Mouse (Mus musculus): ENCODE results near the gene Gm49396.
A peak's percentile ranks its signal among the peaks of the same experiment; 100 is the strongest.

Gene Gm49396

DNA sequence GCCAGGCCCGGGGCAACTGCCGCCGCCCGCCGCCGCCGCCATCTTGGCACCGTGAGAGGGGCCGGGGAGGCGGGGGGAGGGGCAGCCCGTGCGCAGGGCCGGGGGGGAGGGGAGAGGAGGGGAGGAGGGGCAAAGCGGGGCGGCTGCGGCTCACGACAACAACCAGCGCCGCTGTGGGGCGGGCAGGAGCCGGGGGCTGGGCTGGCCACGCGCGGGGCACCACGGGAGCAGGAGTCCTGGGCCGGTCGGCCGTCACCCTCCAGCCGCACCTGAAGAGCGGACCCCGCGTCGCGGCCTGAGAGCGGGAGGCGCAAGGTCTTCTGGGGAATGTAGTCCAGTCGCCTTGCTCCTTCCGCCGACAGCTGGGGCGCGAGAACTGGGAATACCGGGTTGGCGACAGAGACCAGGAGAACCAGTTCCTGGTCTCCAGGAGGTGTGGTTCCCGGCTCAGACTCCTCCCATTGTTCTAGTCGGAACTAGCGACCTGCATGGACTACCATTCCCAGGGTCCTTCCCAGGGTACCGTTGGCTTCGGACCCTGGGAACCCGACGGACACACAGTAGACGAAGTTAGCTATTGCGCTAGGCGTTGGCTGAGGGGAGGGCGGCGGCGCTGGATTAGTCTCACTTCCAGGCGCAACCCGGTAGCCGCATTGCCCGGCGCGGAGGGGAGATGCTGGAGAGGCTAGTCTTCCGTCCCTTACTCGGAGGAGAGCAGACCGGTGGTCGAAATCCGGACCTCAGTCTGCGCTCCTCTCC is 25.7 kb downstream of the Gm49396 start, which contains the start of gene Kmt2b:
Gene Kmt2b, minus strand, starts transcription at position 51 of the 759 bp plus-strand sequence.
- DNase-seq = peak; percentile 99

DNA sequence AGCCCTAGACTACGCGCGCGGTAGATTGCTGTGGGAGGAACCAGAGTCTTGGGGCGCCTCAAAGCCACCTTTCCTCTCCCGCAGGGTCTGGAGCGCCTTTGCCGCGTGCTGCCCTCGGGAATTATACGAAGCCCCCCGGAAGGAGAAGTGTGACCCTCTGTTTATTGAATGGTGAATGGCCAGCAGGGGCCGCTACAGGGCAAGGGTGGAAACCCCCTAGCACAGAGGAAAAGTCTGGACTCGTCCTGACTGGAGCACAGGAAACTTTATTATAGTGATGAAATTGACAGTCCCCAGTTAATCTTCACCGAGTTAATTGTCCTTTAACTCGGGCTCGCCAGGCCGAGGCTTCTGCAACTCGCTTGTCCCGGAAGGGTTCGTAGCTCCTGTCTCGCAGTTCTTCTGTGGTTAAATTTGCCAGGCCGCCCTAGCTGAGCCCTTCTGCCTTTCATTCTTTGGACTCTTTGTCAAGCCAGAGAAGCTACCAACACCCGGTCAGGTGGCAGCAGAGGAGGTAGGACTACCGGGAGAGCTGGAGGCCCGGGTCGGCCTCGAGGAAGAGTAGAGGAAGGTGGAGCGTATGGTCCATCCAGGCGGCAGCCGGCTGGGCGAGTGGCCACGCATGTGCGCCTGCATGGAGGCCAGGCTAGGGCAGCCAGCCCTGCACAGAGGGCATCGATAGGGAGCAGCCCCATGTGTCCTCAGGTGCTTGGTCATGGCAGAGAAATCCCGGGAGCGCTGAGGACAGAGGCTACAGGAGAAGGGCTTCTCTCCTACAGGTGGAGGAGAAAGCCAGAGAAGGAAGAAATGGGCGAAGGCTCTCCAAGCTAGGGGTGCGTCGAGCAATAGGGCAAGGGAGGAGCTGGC is 26.5 kb downstream of the Gm49396 start:
- peak; percentile 93 for DNase-seq

DNA sequence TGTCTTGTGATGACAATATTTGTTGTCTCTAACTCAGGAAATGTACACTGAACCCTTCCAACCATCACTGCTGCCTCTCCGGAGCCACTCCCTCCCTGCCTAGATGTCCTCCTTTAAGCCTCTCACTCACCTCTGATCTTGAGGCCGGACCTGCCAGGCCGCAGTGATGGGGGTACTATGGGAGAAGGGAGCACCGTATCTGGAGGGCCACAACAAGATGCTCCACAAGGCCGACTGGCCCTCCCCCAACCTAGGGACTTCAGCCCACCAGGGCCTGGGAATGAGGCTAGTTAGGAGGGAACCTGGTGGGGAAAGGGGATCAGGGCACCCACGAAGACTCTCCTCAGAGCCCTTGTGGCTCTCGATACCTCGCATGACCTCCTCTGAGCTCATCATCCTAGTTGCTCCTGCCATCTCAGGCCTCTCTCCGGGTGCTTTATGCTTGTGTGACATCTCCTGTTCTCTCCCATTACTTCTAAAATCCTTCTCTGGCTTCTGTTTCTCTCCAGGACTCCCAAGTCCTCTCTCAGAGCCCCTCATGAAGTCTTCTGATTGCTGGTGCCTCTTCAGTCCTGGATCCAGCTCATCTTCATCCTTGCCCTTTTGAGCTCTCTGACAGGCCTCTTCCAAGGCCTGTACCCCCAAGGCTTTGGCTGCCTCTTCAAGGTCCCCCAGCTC is 27.9 kb downstream of the Gm49396 start:
- no peak for DNase-seq

DNA sequence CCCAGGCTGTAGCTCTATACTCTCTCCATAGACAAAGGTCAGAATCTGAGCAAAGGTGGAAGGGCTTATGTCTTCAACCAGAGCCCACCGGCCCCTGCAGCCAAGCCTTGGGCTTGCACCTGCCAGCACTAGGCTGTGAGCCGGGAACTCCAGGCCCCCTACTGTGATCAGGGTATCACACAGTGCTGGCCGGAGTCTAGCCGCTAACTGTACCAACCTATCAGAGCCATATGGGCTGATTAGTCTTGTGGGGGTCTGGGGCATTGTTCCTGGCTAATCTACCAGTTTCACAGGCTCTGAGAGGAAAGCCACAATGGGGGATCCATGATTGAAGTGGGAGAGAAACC is 28.4 kb downstream of the Gm49396 start:
- DNase-seq = no peak

DNA sequence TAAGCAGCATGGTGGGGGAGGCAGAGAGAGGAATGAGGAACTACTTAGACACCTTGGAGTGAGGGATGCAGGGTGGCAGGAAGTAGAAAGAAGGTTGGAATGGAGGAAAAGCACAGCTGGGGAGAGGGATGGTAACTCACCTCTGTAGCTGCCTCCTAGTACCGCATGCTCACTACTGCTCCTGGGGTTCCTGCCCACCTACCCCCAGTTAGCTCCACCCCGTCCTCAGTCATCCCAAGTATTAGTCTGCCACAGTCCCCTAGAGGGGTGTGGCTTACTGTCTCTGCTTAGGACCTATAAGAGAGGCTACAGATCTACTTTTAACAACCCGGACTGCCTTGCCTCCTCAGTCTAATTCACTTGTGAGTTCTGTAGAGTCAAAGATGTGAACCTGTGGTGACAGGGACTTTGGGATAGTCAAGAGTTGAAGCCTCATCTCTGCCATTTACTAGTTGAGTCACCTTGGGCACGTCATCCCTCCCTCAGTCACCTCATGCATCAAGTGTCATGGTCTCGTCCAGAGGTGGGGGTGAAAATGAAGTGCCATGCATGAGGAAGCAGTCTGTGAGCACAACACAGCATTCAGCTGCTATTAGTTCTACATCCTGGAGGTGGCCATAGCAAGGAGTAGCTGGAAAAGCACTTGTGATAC is 29.8 kb downstream of the Gm49396 start:
- DNase-seq = no peak

DNA sequence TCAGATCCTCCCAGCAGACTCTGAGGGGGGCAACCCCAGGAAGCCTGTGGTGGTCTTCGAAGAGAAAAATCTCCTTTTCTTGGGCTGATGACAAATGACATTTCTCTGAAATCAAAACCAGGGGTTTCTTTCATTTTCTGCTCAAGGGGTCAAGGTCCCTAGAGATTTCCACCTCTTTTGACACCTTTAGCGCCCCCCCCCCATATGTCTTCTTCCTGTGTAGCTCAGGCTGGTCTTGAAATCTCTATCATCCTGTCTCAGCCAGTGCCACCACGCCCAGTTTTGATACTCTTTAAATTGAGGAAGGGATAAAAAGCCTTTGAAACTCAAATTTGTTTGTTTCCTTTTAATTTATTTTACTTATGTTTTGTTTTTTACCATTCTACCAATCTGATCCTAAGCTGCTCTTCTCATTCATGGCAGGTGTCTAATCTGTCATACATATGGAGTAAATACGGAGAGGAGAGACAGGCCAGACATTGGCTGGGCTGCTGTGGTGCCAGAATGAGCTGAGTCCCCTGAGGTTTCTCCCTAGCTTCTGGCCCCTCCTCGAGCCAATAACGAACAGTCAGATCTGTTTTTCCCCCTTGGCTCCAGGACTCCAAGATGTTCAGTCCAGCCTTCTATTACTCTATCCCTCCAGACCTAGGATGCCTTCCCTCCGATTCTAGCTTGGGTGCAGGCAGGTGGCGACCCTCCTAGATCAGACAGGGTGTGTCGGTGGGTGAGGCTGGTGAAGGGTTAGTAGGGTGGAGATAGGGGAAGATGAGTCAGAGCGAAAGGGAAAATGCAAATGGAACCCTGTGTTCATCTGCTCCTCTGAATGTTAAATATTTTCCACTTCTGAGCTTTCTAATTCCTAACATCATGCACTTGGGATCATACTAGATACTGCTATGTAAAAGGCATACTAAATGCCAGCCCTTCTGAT is 30.7 kb downstream of the Gm49396 start:
- DNase-seq = no peak

DNA sequence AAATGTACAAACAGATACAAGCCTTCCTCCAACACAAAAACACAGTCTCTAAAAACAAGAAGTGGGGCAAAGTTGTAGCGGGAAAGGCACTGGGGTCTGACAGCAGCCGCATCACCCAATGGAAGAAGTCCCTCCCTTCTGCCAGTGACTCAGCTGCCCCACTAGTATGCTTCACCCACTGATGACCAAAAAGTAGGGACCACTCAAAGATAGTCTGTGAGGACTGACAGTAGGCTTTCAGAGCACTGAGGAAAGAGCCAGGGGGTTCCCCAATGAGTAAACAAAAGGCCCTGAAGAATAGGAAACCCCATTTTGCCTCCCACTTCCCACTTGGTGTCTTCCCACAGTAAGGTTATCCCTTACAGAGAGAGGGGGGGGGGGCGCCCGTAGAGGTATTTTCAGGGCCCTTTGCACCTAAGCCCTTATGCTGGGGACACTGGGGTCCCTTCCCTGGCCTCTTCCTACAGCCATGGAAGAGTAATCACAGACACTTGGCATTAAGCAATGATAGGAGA is 31.4 kb downstream of the Gm49396 start:
- no peak for DNase-seq

DNA sequence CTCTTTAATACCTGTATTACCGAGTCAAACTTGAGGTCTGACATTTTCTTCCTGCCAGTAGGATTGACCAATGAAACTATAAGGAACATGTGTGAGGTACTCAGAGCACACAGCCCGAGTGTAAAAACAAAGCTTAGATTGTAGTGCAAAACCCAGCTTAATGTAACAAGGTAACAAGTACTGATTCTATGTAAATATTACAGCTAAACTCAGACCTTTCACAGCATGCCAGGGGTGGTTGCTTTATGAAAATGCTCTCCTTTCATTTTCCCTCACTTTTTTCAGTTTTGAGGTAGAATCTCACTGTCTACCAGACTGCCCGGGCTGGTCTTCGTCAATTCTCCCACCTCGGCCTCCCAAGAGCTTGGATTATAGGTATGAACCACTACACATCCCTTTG is 32.9 kb downstream of the Gm49396 start:
- DNase-seq = no peak

DNA sequence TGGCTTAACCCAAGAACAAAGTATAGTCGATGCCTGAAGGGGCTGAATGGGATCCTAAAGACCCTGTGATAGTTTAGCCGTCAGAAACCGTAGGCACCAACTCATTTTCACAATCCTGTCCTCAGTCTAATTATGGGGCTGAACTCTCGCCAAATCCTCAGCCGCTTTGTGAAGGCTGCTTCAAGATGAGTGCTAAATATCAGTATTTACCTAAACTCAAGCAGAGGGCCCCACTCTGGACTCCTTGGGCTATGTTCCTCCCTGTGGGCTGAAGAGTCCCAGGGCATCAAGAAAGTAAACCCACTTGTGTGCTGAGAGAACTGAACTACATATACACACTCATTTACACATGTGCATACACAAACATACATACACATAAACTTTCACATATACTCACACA is 33.7 kb downstream of the Gm49396 start:
- DNase-seq = peak; percentile 43

DNA sequence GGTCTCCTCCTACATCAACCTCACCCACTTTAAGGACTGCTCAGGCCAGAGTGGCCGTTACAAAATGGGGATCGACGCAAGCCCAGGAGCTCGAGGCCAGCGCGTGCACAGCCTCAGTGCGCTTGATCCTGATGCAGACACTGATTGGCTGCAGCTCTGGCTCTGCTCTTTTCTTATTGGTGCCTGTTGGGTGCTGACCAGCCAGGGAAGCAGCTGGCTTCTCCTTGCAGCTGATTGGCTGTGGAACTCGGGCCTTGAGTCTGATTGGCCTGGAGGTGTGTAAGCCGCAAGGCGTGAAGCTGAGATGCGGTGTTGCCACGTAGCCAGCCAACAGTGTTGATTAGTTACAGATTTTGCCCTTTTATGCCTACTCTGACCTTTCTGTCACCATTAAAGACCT is 35.6 kb downstream of the Gm49396 start, which contains the start of gene Zbtb32:
Gene Zbtb32, minus strand, starts transcription at position 124 of the 400 bp plus-strand sequence.
- no peak for DNase-seq

DNA sequence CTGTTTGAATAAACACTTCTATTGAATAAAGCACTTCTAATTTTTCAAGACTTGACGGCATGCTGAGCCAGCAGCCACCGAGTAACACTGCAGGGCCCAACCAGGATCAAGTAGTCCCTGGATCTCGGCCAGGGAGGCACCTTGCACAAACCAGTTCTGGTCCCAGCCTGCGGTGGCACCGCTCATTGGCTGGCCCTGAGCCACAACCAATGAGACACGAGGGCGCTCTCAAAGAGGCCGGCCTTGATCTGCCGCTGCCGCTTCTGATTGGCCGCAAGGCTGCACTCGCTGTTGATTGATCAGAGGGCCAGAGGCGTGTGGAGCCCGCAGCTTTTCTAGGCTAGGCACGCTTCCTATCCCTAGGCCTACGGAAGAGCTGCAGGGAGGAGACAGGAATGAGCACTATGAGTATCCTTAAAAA is 36.8 kb downstream of the Gm49396 start:
- DNase-seq = peak; percentile 94

DNA sequence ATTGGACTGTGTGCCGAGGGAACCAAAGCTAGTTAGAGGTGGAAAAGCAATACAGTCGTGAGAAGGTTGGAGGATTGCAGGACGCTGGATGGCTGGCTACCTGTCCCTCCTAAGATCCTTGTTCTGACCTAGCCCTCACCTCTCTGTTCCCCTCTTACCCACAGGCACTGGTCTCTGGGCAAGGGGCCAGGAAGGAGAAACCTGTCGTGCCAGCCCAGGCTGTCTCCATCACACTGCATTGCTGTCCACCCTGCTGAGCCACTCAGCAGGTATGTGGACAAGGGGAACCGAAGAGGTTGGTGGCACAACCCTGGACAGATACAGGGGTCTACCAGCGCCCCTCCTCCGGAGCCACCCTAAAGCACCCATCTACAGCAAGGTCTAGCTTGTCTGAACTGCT is 37.5 kb downstream of the Gm49396 start:
- peak; percentile 68 for DNase-seq

DNA sequence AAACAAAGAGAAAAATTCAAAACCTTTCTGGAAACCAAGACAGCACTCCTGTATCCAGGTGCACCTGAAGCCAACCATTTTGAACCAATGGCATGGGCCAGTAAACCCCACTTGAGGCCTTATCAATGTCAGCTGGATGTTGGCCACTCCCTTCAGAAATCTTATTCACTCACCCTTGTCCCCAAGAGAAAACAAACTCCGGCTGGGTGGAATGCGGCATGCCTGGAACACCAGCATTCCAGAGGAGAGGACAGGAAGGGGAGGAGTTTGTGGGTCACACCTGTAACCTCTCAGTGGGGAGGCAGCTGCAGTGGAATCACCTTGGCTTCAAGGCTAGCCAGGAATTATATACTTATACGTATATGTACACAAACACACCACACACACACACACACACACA is 39.4 kb downstream of the Gm49396 start:
- peak; percentile 80 for DNase-seq

DNA sequence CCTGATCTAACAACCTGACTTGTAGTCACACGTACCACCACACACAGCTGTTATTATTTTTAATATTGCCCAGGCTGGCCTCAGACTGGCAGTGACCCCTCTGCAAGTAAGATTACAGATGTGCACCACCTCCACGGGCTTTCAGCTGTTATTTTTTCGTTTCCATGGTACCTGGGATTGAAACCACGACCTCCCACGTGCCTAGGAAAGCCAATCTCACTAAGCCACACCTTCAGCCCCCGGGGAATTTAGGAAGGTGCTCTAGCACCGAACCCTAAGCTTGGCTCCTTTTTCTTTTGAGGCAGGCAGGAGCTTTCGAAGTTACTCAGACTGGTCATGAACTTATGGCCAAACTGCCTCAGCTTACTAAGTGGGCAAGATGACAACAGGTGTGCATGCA is 41.3 kb downstream of the Gm49396 start:
- DNase-seq = no peak

DNA sequence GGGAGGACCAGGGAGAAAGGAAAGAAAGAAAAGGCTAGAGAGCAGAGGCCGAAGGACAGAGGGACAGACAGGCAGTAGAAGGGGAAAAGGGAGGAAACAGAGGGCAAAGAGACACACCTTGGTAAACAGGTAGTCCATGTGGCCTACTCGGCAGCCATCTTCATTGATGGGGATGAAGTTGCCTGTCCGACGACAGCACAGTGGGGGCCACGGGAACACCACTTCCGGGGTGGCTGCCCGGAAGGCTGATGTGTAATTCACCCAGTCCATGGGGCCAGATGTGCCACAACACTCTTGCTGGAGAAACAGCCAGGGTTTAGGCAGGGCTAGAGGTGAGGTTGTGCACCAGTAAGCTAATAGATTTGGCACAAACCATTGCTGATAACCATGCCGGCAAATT is 41.8 kb downstream of the Gm49396 start:
- no peak for DNase-seq

DNA sequence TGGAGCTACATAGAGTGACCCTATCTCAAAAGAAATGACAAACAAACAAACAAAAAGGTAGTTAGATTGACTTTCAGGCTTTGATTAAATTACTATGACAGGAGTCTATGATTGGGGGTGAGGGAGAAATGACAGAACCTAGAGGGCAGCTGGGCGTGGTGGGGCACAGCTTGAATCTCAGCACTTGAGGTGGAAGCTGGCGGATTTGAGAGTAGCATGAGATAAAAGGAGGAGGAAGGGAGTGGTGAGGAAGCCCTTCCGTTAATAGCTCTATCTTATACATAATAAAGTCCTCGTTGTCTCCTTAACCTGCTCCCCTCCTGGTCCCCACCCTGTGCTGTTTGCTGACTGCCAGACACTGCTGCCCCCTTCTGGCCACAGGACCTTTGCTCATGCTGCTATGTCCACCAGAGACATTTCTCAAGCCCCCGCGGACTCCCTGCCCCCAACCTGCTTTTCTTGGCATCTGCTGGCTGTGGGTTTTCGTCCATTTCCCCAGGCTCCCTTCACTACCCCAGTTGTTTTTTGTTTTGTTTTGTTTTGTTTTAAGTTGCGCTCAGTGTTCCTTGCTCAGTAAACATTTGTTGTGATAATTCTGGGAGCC is 44.7 kb downstream of the Gm49396 start:
- DNase-seq = peak; percentile 80

DNA sequence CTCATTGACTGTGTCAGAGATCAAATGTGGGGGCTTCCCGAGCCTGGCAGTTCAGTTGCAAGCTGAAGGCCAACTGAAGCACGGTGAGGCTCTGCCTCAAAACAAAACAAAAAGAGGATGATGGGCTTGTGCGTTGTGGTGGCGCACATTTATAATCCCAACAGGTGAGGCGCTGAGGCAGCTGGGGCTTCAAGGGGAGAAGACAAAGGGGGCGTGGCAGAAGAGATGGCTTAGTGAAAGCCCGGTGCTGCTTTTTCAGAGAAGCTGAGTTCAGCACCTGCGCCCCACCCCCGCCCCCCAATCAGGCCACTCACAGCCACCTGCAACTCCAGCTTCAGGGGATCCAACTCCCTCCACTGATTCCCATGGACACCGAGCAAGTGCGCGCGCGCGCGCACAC is 45.3 kb downstream of the Gm49396 start:
- DNase-seq = no peak

DNA sequence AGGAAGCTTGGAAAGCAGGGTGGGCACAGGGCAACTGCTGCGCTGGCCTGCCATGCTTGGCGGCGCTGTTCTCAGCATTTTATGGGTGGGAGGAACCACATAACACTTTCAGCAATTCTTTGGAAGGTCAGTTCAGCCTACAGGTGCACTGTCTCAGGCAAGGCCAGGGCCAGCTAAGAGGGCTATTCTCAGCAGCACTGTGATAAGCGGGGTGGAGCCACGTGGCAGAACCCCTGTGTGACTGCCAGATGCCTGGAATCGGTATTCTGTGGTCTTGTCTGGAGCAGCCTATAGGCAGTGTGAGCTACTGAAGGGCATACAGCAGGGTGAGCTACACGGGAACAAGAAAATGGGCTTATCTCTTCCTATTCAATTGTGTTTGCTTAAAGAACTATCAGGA is 46.9 kb downstream of the Gm49396 start:
- DNase-seq = no peak

DNA sequence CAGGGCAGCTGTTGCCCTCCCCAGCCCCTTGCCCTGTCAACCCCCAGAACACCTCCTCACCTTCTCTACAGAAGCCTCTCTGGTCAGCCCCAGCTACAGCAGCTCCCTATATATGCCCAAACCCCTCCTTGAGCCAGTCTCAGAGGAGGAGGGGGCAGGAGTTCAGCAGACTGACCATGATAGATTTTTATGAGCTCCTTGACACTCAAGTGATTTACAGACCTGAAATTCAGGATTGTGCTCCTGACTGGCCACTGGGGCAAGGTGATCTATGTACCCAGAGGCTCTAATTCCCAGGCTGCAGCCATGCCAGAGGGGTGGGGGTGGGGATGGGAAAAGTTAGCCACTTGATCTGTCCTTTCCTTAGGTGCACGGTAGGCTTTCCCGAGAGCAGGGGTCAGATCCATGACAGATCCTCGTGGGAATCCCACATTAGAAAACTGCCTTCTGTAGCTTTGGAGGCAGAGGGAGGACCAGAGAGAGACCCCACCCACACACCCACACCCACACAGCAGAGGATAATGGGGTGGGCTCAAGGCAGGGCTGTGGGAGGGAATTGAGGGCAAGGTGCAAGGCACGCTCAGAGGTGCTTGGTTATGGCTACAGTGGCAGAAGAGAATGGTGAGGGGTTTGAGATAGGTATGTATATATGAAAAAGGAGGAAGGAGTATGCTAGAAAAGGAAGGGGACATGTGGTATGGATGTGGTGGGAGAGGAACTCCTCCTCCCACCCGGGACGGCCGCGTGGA is 49.7 kb downstream of the Gm49396 start, which contains the start of gene Upk1a:
Gene Upk1a, minus strand, starts transcription at position 194 of the 749 bp plus-strand sequence.
- DNase-seq = no peak

DNA sequence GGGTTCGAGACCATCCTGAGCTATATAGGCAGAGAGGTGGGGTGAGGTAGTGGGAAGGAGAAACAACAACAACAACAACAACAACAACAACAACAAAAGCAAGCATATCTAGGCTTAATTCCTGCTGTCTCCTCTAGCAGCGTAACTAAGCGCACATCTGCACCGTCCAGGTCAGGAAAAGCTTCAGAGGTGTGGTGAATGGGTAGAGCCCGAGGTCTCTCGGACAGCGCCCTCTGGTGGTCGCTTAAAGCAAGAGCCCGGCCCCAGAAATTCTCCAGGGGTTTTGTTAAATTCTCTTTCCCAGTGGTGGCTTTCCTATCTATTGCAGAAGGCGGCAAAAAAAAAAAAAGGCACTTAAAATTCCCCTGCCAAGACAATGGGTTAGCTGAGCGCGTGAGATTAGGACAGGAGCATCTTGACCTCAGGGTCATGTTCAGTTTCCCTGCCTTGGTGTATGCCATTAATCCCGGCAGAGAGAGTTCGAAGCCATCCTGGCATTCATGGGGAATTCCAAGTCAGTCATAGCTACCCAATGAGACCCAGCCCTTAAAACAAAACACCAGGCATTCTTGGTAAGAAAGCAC is 50.5 kb downstream of the Gm49396 start:
- DNase-seq = peak; percentile 74
